Mouse (Mus musculus) midbrain, embryonic 13.5 days (tissue): ENCODE data around the gene Chid1. TPM values are rescaled to one million over a fixed set of nuclear protein-coding genes. Genes with fewer than 3 reads are reported as not detected.

Source experiments
- ATAC-seq: fragments of 200-750 bp; cut with Nextera tagmentation; 2 replicates; pipeline ENCODE4 v1.8.0; 2017; ENCODE audit warnings: mild to moderate bottlenecking, moderate TSS enrichment, moderate library complexity
- H3K27ac ChIP-seq: fragments of 300-500 bp; sonication (generic); 2 replicates; pipeline ENCODE4 v1.5.1; 2015; ENCODE audit warnings: inconsistent platforms, mild to moderate bottlenecking, moderate library complexity
- H3K27me3 ChIP-seq: fragments of 300-500 bp; sonication (generic); 2 replicates; pipeline ENCODE4 v1.6.1; 2015; ENCODE audit warnings: mild to moderate bottlenecking, inconsistent platforms
- H3K36me3 ChIP-seq: fragments of 300-500 bp; sonication (generic); 2 replicates; pipeline ENCODE4 v1.6.1; 2015; ENCODE audit warnings: mild to moderate bottlenecking, inconsistent platforms
- H3K4me1 ChIP-seq: fragments of 300-500 bp; sonication (generic); replicated peaks from 2 replicates; pipeline ENCODE4 v1.6.1; 2015; ENCODE audit warnings: inconsistent platforms
- H3K4me2 ChIP-seq: fragments of 300-500 bp; sonication (generic); replicated peaks from 2 replicates; pipeline ENCODE4 v1.6.1; 2015; ENCODE audit warnings: moderate library complexity, mild to moderate bottlenecking, inconsistent platforms
- H3K4me3 ChIP-seq: fragments of 300-500 bp; sonication (generic); replicated peaks from 2 replicates; pipeline ENCODE4 v1.5.1; 2015; ENCODE audit warnings: mild to moderate bottlenecking, inconsistent platforms
- H3K9ac ChIP-seq: fragments of 300-500 bp; sonication (generic); replicated peaks from 2 replicates; pipeline ENCODE4 v1.6.1; 2015; ENCODE audit warnings: mild to moderate bottlenecking, inconsistent platforms
- H3K9me3 ChIP-seq: fragments of 300-500 bp; sonication (generic); 2 replicates; pipeline ENCODE4 v1.6.1; 2016; ENCODE audit warnings: mild to moderate bottlenecking, inconsistent platforms
- WGBS: fragments of 180-500 bp; shearing (Covaris S2); methylation state at CpG from one replicate; pipeline ENCODE4 v1.1.7; 2015; 5-methylcytosine and 5-hydroxymethylcytosine counted together
- polyA plus RNA-seq: library from polyadenylated mRNA; unstranded; fragments of >200 nt; fragmentation: Nextera tagmentation; extraction: Ambion mirVana; gene quantifications from 2 replicates; pipeline ENCODE4 v1.2.1, GENCODE M21; 2015

The Chid1 gene
- polyA plus RNA-seq, 1 experiment from 2014 or later: 31.7 TPM

DNA sequence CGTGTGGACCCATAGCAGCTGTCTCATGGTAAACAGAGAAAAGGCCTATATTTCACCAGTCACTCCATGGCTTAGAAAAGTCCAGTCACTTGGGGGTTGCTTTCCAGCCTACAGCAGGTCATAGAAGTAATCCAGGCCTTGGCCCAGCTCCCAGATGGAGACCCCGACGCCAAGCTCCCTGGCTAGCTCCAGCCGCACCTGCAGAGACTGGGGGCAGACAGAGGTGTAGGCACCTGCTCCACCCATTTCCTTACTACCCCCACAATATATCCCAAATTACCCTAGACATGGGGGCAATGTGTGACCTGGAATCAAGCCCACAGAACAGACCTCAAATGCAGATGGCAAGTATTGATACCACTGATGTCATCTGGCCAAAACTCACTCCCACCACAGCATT, 43.7 kb downstream of the Chid1 start:
- Histone ChIP-seq H3K4me2 (no peak overlapping the region), H3K9ac (no peak overlapping the region), H3K27me3 (no peaks in the 10 kb centered on the region), H3K4me1 (no peaks in the 10 kb centered on the region), H3K9me3 (no peaks in the 10 kb centered on the region), H3K4me3 (no peak overlapping the region), H3K27ac (no peak overlapping the region), H3K36me3 (peaks cover 65% of the 10 kb centered on the region)
- ATAC-seq: no peak
- WGBS: 93% methylated on average over 4 of the region's 4 CpGs

GRCm38 (mm10) chr7:141495379-141495778, 44.3 kb downstream of the Chid1 start:
- no peak overlapping the region for H3K27ac ChIP-seq
- no peak for ATAC-seq
- no peak overlapping the region for H3K4me3 ChIP-seq
- no peaks in the 10 kb centered on the region for H3K9me3 ChIP-seq
- no peak overlapping the region for H3K9ac ChIP-seq
- no peak overlapping the region for H3K4me2 ChIP-seq
- peaks cover 68% of the 10 kb centered on the region for H3K36me3 ChIP-seq
- H3K27me3 ChIP-seq: no peaks in the 10 kb centered on the region
- 89% methylated on average over 2 of the region's 2 CpGs for WGBS
- H3K4me1 ChIP-seq: no peaks in the 10 kb centered on the region

GRCm38 (mm10) chr7:141493729-141494128, 45.9 kb downstream of the Chid1 start:
- Histone ChIP-seq H3K9me3 (no peaks in the 10 kb centered on the region), H3K4me3 (no peak overlapping the region), H3K27me3 (no peaks in the 10 kb centered on the region), H3K4me2 (no peak overlapping the region), H3K27ac (no peak overlapping the region), H3K9ac (no peak overlapping the region), H3K4me1 (no peaks in the 10 kb centered on the region), H3K36me3 (peaks cover 53% of the 10 kb centered on the region)
- no peak for ATAC-seq
- WGBS: 100% methylated on average over 1 of the region's 1 CpGs

DNA sequence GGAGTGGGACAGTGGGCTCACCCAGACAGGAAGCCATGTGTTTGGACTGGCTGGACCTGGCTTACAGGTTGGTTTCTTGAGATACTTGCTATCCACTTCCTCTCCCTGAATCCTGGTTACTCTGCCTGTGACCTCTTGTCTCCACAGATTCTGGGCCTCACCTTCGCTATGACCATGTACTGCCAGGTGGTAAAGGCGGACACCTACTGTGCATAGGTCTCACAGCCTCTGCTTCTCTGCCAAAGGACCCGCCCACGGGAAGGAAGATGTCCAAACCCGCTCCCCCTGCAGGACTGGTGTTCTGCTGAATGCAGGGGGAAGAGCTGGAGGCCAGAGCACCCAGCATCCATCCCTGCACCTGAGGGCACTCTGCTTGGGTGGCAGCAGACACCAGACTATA, 46.9 kb downstream of the Chid1 start:
- no peak for ATAC-seq
- WGBS: 87% methylated on average over 5 of the region's 5 CpGs

GRCm38 (mm10) chr7:141491151-141491550, 48.5 kb downstream of the Chid1 start:
- H3K4me2 ChIP-seq: no peak overlapping the region
- H3K4me3 ChIP-seq: no peak overlapping the region
- H3K9me3 ChIP-seq: no peaks in the 10 kb centered on the region
- no peaks in the 10 kb centered on the region for H3K27me3 ChIP-seq
- H3K36me3 ChIP-seq: peaks cover 42% of the 10 kb centered on the region
- no peak overlapping the region for H3K9ac ChIP-seq
- no peak overlapping the region for H3K27ac ChIP-seq
- no peaks in the 10 kb centered on the region for H3K4me1 ChIP-seq
- no peak for ATAC-seq
- 79% methylated on average over 2 of the region's 2 CpGs for WGBS

More for the DNA sequence above, 46.9 kb downstream of the Chid1 start:
- no peak overlapping the region for H3K9ac ChIP-seq
- H3K4me2 ChIP-seq: no peak overlapping the region
- H3K27ac ChIP-seq: no peak overlapping the region
- H3K4me1 ChIP-seq: no peaks in the 10 kb centered on the region
- peaks cover 49% of the 10 kb centered on the region for H3K36me3 ChIP-seq
- no peaks in the 10 kb centered on the region for H3K9me3 ChIP-seq
- H3K4me3 ChIP-seq: no peak overlapping the region
- no peaks in the 10 kb centered on the region for H3K27me3 ChIP-seq

GRCm38 (mm10) chr7:141487141-141487540, 52.5 kb downstream of the Chid1 start:
- Histone ChIP-seq H3K9ac (no peak overlapping the region), H3K4me1 (peaks cover 14% of the 10 kb centered on the region), H3K27me3 (peaks cover 13% of the 10 kb centered on the region), H3K9me3 (no peaks in the 10 kb centered on the region), H3K27ac (no peak overlapping the region), H3K4me2 (no peak overlapping the region), H3K36me3 (peaks cover 11% of the 10 kb centered on the region), H3K4me3 (no peak overlapping the region)
- ATAC-seq: no peak
- 79% methylated on average over 7 of the region's 7 CpGs for WGBS

- Histone ChIP-seq H3K27me3 (peaks cover 13% of the 10 kb centered on the region), H3K36me3 (peaks cover 3% of the 10 kb centered on the region), H3K27ac (no peak overlapping the region), H3K4me3 (no peak overlapping the region), H3K4me2 (no peak overlapping the region), H3K9me3 (no peaks in the 10 kb centered on the region), H3K9ac (no peak overlapping the region), H3K4me1 (peaks cover 23% of the 10 kb centered on the region)
- no peak for ATAC-seq
- 89% methylated on average over 1 of the region's 1 CpGs for WGBS
Measured at GRCm38 (mm10) chr7:141486239-141486638, 53.4 kb downstream of the Chid1 start.

- H3K27me3 ChIP-seq: peaks cover 13% of the 10 kb centered on the region
- H3K9ac ChIP-seq: no peak overlapping the region
- peaks cover 27% of the 10 kb centered on the region for H3K4me1 ChIP-seq
- H3K9me3 ChIP-seq: no peaks in the 10 kb centered on the region
- no peak overlapping the region for H3K4me2 ChIP-seq
- H3K4me3 ChIP-seq: no peak overlapping the region
- no peak for ATAC-seq
- 91% methylated on average over 2 of the region's 2 CpGs for WGBS
- no peak overlapping the region for H3K27ac ChIP-seq
- peaks cover under 1% of the 10 kb centered on the region; the same call in 1 of the 2 replicates for H3K36me3 ChIP-seq
Measured at GRCm38 (mm10) chr7:141485606-141486005, 54.1 kb downstream of the Chid1 start.

GRCm38 (mm10) chr7:141485186-141485585, 54.5 kb downstream of the Chid1 start:
- Histone ChIP-seq H3K4me1 (peaks cover 27% of the 10 kb centered on the region), H3K9me3 (no peaks in the 10 kb centered on the region)

GRCm38 (mm10) chr7:141484186-141485120, 55.2 kb downstream of the Chid1 start:
- H3K4me3 ChIP-seq: no peak overlapping the region
- peaks cover 27% of the 10 kb centered on the region for H3K4me1 ChIP-seq
- H3K36me3 ChIP-seq: no peaks in the 10 kb centered on the region
- H3K27ac ChIP-seq: no peak overlapping the region
- WGBS: 83% methylated on average over 5 of the region's 5 CpGs
- H3K27me3 ChIP-seq: peaks cover 17% of the 10 kb centered on the region
- ATAC-seq: no peak
- no peak overlapping the region for H3K9ac ChIP-seq
- H3K9me3 ChIP-seq: no peaks in the 10 kb centered on the region
- no peak overlapping the region for H3K4me2 ChIP-seq

More at GRCm38 (mm10) chr7:141485186-141485585, 54.5 kb downstream of the Chid1 start:
- Histone ChIP-seq H3K4me2 (no peak overlapping the region), H3K27me3 (peaks cover 14% of the 10 kb centered on the region), H3K4me3 (no peak overlapping the region), H3K36me3 (no peaks in the 10 kb centered on the region), H3K9ac (no peak overlapping the region), H3K27ac (no peak overlapping the region)
- WGBS: 82% methylated on average over 2 of the region's 2 CpGs
- no peak for ATAC-seq

- ATAC-seq: no peak
- 70% methylated on average over 6 of the region's 6 CpGs for WGBS
- Histone ChIP-seq H3K36me3 (no peaks in the 10 kb centered on the region), H3K27ac (no peak overlapping the region), H3K4me2 (peak overlapping the region; percentile 92), H3K4me3 (0 out of 2 replicates have a peak overlapping the region, but pooled peaks have one; percentile 62), H3K4me1 (peaks cover 27% of the 10 kb centered on the region), H3K9ac (no peak overlapping the region), H3K27me3 (peaks cover 17% of the 10 kb centered on the region), H3K9me3 (no peaks in the 10 kb centered on the region)
Measured at GRCm38 (mm10) chr7:141483114-141483653, 56.5 kb downstream of the Chid1 start.

DNA sequence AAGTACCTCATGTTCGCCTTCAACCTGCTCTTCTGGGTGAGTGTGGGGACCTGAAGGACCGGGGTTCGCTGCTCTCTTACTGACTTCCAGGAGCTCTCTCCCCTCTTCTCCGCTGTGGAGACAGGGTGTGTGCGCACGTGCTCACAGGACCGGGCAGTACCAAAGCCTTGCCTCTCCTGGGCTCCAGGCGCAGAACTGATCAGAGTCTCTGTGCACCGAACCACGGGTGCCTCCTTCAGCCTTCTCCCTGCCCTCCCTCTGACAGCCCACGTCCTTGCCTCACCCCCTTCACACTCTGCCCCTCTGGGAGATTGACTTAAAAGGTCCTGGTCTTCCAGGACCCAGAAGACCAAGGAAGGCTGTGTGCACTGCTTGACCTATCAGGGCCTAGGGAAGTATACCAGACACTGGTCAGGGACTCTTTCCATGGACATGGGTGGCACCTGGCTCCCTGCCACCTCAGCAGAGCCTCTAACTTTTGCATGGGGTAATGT, 57.1 kb downstream of the Chid1 start:
- peak overlapping the region; percentile 56; the same call in 1 of the 2 replicates for H3K27ac ChIP-seq
- H3K4me2 ChIP-seq: peak overlapping the region; percentile 92
- WGBS: 2% methylated on average over 11 of the region's 11 CpGs
- H3K9ac ChIP-seq: peak overlapping the region; percentile 75
- H3K9me3 ChIP-seq: no peaks in the 10 kb centered on the region
- ATAC-seq: no peak
- H3K4me3 ChIP-seq: peak overlapping the region; percentile 62
- no peaks in the 10 kb centered on the region for H3K36me3 ChIP-seq
- peaks cover 23% of the 10 kb centered on the region for H3K27me3 ChIP-seq
- H3K4me1 ChIP-seq: peaks cover 27% of the 10 kb centered on the region
